Mouse (Mus musculus) regulatory T cell (primary cell): ENCODE measurements around the gene Hdac4.

Experiments used
- in situ Hi-C: fragments of 300-600 bp; cut with MboI, MseI; formaldehyde crosslinking; loops from one replicate; pipeline ENCODE4 v1.15.1; 2025; ENCODE audit warnings: high pct_unique_total_duplicates

The Hdac4 gene

GRCm38 (mm10) chr1:92061198-92062073 lies 134.1 kb downstream of the Hdac4 start:
- in situ Hi-C loops, result loop anchor here (5.0 kb wide), 1 partner anchor 49 kb away; no protein-coding TSS in a partner anchor

GRCm38 (mm10) chr1:92060532-92061064 lies 134.9 kb downstream of the Hdac4 start:
- in situ Hi-C loops, result loop anchor here (5.0 kb wide), 1 partner anchor 48 kb away; no protein-coding TSS in a partner anchor

- in situ Hi-C loops, result no loop called here
Measured at GRCm38 (mm10) chr1:92059571-92059970, 135.9 kb downstream of the Hdac4 start.

GRCm38 (mm10) chr1:92058731-92059425 lies 136.6 kb downstream of the Hdac4 start:
- in situ Hi-C loops, result no loop called here

GRCm38 (mm10) chr1:92057068-92057467 lies 138.4 kb downstream of the Hdac4 start:
- in situ Hi-C loops, result no loop called here

GRCm38 (mm10) chr1:92055149-92055548 lies 140.3 kb downstream of the Hdac4 start:
- in situ Hi-C loops, result no loop called here

GRCm38 (mm10) chr1:92052190-92052589 lies 143.3 kb downstream of the Hdac4 start:
- in situ Hi-C loops, result no loop called here

- in situ Hi-C loops, result no loop called here
Measured at GRCm38 (mm10) chr1:92051489-92052062, 143.9 kb downstream of the Hdac4 start.

GRCm38 (mm10) chr1:92050992-92051391 lies 144.5 kb downstream of the Hdac4 start:
- in situ Hi-C loops, result no loop called here

GRCm38 (mm10) chr1:92050566-92050965 lies 144.9 kb downstream of the Hdac4 start:
- in situ Hi-C loops, result no loop called here

- in situ Hi-C loops, result no loop called here
Measured at GRCm38 (mm10) chr1:92048415-92049354, 146.8 kb downstream of the Hdac4 start.

GRCm38 (mm10) chr1:92045671-92046070 lies 149.8 kb downstream of the Hdac4 start:
- in situ Hi-C loops, result no loop called here

GRCm38 (mm10) chr1:92044868-92045267 lies 150.6 kb downstream of the Hdac4 start:
- in situ Hi-C loops, result no loop called here

- in situ Hi-C loops, result no loop called here
Measured at GRCm38 (mm10) chr1:92043989-92044388, 151.5 kb downstream of the Hdac4 start.

GRCm38 (mm10) chr1:92042126-92042525 lies 153.4 kb downstream of the Hdac4 start:
- in situ Hi-C loops, result no loop called here

GRCm38 (mm10) chr1:92041290-92041689 lies 154.2 kb downstream of the Hdac4 start:
- in situ Hi-C loops, result no loop called here

GRCm38 (mm10) chr1:92038714-92039113 lies 156.8 kb downstream of the Hdac4 start:
- in situ Hi-C loops, result no loop called here

GRCm38 (mm10) chr1:92037039-92037438 lies 158.5 kb downstream of the Hdac4 start:
- in situ Hi-C loops, result no loop called here

- in situ Hi-C loops, result no loop called here
Measured at GRCm38 (mm10) chr1:92035770-92036169, 159.7 kb downstream of the Hdac4 start.

- in situ Hi-C loops, result no loop called here
Measured at GRCm38 (mm10) chr1:92034247-92034646, 161.3 kb downstream of the Hdac4 start.

- in situ Hi-C loops, result no loop called here
Measured at GRCm38 (mm10) chr1:92033463-92033862, 162.0 kb downstream of the Hdac4 start.
